Mouse (Mus musculus): Measurements from ENCODE around the gene Bin2.

The Bin2 gene

GRCm38 (mm10) chr15:100614218-100614995, 54.9 kb downstream of the Bin2 start:
- no peak for DNase-seq

- DNase-seq = peak; percentile 85 to 88
Observed at GRCm38 (mm10) chr15:100613584-100613983, 55.8 kb downstream of the Bin2 start.

DNA sequence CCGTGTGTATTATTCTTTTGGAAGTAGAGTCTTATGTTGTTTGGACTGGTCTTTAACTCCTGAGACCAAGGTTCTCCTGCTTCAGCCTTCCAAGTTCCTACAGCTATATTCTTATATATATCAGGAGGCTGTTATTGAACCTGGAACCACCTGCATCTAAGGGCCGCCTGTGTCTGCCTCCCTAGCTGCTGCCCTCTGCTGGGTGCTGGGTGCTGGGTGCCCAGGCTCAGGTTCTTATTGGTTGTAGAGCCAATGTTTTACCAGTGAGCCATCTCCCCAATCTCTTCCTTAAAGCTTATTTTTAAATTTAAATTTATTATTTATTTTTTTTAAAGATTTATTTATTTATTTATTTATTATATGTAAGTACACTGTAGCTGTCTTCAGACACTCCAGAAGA, 56.9 kb downstream of the Bin2 start:
- peak; percentile 51 to 52 for DNase-seq

DNA sequence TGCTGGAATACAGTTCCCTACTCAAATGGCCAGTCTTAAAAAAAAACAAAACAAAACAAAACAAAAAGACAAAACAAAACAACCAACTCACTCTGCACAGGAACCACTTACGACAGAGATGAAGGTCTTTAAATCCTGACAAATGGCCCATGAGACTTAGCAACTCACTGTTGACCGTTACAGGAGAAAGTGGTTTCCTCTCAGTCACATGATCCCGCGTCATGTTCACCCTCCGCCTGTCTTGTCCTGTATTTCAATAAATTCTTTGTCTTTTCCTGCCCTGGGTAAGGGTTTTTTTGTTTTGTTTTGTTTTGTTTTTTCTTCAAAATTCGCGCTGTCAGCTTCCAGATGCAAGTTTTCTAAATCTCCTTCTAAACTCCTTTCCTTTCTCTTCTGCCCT, 57.4 kb downstream of the Bin2 start:
- DNase-seq = no peak

DNA sequence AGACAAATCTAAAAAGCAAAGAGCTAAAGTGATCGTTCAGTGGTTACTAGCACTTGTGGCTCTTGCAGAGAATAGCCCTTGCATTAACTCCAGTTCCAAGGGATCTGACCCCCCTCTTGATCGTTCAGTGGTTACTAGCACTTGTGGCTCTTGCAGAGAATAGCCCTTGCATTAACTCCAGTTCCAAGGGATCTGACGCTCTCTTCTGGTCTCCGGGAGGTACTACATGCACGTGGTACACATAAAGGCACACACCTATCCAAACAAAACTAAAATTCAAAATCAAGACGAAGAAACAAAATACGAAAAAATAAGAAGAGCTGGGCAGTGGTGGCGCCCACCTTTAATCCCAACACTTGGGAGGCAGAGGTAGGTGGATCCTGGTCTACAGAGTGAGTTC, 62.7 kb downstream of the Bin2 start:
- DNase-seq = peak in 1 of 2 experiments; percentile 48

GRCm38 (mm10) chr15:100601669-100602068, 67.7 kb downstream of the Bin2 start:
- no peak for DNase-seq

GRCm38 (mm10) chr15:100600696-100601272, 68.6 kb downstream of the Bin2 start:
- DNase-seq = peak in 1 of 2 experiments; percentile 38

GRCm38 (mm10) chr15:100600047-100600695, 69.2 kb downstream of the Bin2 start:
- peak; percentile 85 to 92 for DNase-seq

DNA sequence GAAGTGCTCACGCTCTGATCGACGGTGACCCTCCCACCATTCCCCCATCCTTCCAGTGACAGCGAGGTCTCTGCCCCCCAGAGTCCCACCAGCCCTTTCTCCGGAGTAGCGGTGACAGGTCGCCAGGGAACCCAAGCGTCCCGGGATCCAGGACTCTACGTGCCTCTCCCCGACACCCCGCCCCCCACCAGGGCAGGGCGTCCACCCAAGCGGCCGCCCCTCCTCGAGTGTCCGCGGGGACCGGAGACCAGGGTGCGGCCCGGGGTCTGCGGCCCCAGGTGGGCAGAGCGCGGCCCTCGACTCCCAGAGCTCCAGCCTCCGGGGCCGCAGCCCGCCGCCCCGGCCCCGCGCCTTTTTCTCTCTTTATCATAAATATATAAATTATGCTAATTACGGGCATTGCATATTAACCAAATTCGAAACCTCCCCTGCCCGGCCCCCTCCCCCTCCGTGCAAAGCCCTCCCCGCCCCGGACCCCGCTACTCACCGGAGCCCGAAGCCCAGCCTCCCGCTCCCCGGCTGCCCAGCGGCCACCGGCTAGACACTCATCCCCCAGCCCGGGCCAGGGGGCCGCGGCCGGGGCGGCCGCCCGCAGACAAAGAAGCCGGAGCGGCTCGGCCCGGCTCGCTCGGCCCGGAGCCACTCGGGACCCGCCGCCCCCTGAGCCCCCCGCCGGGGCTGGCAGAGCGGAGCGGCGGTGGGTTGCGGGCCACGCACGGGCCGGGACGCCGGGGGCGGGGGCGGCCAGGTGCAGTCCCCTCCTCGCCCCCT, 69.9 kb downstream of the Bin2 start, which contains the start of gene Pou6f1:
Pou6f1 (minus strand) TSS at position 709 of the 771 bp plus-strand sequence.
- peak; percentile 77 to 84 for DNase-seq

DNA sequence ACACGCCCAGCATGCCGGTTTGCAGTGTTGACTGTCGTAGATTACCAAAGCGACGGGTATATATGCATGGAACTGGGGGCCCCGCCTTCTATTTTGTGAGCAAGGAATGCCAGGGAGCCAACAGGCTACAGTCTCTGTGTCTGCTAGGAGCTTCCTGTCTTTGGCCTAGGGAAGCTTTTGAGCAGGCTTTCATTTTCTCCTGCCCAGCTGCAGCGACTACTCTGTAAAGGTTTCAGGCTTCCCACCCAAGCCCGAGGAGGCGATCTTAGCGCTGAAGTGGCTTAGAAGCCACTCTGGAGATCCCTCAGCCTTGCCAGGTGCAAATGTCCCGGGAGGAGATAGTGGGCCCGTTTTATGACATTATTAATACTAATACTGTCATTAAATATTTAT, 70.5 kb downstream of the Bin2 start:
- peak; percentile 67 to 76 for DNase-seq

- DNase-seq = no peak
Observed at GRCm38 (mm10) chr15:100598287-100598882, 71.0 kb downstream of the Bin2 start.

- no peak for DNase-seq
Observed at GRCm38 (mm10) chr15:100592817-100593216, 76.5 kb downstream of the Bin2 start.
